Mouse (Mus musculus) hindbrain, embryonic 12.5 days (tissue): ENCODE results near the gene Pick1. TPM values are rescaled to one million over a fixed set of nuclear protein-coding genes. Genes with fewer than 3 reads are reported as not detected.
"Not testable (repeated sequence)": the region's sequence is repeated elsewhere in the genome, so short reads cannot be mapped to it uniquely, and the experiment has no call there.

Source experiments
- ATAC-seq: fragments of 200-750 bp; cut with Nextera tagmentation; 2 replicates; pipeline ENCODE4 v1.8.0; 2017; ENCODE audit warnings: moderate TSS enrichment; ENCODE audit not compliant: low FRiP score
- H3K27ac ChIP-seq: fragments of 300-500 bp; sonication (generic); 2 replicates; pipeline ENCODE4 v1.5.1; 2016; ENCODE audit warnings: mild to moderate bottlenecking
- H3K27me3 ChIP-seq: fragments of 300-500 bp; sonication (generic); 2 replicates; pipeline ENCODE4 v1.6.1; 2016; ENCODE audit warnings: mild to moderate bottlenecking
- H3K36me3 ChIP-seq: fragments of 300-500 bp; sonication (generic); 2 replicates; pipeline ENCODE4 v1.6.1; 2016; ENCODE audit warnings: mild to moderate bottlenecking
- H3K4me1 ChIP-seq: fragments of 300-500 bp; sonication (generic); 2 replicates; pipeline ENCODE4 v1.6.1; 2016
- H3K4me2 ChIP-seq: fragments of 300-500 bp; sonication (generic); replicated peaks from 2 replicates; pipeline ENCODE4 v1.6.1; 2016; ENCODE audit warnings: mild to moderate bottlenecking
- H3K4me3 ChIP-seq: fragments of 300-500 bp; sonication (generic); 2 replicates; pipeline ENCODE4 v1.5.1; 2016; ENCODE audit warnings: mild to moderate bottlenecking
- H3K9ac ChIP-seq: fragments of 300-500 bp; sonication (generic); 2 replicates; pipeline ENCODE4 v1.6.1; 2016; ENCODE audit warnings: mild to moderate bottlenecking, moderate library complexity
- H3K9me3 ChIP-seq: fragments of 300-500 bp; sonication (generic); replicated peaks from 2 replicates; pipeline ENCODE4 v1.6.1; 2016; ENCODE audit warnings: mild to moderate bottlenecking
- WGBS: fragments of 180-500 bp; shearing (Covaris S2); methylation state at CpG from one replicate; pipeline ENCODE4 v1.1.7; 2016; 5-methylcytosine and 5-hydroxymethylcytosine counted together
- polyA plus RNA-seq: library from polyadenylated mRNA; unstranded; fragments of >200 nt; fragmentation: Nextera tagmentation; extraction: Ambion mirVana; gene quantifications from 2 replicates; pipeline ENCODE4 v1.2.1, GENCODE M21; 2016

Pick1 gene
- polyA plus RNA-seq, 1 experiment from 2014 or later = 67.1 TPM

DNA sequence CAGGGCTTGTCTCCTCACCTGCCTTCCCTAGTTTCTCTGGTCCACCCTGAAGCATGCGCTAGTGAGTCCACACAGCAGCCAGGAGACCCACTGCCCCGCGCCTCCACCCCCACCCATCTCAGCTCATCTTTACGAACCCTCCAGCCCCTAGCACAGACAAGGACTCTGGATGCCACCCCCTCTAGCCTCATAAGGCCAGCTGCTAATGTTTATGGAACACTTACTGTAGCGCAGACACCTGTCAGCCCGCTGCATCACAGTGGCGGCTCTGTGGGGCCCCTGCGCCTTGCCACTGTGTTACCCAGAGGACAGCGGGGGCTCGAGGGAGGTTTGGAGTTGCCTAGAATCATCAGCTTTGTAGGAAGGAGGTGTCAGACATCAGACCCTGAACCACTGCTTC is 26.4 kb upstream of the Pick1 start:
- H3K4me3 ChIP-seq = no peak overlapping the region
- H3K4me1 ChIP-seq = peaks cover 23% of the 10 kb centered on the region
- ATAC-seq = peak; percentile 57
- H3K36me3 ChIP-seq = no peaks in the 10 kb centered on the region
- H3K27me3 ChIP-seq = no peaks in the 10 kb centered on the region
- H3K27ac ChIP-seq = peak overlapping the region; percentile 79
- WGBS = 29% methylated on average over 10 of the region's 10 CpGs
- H3K9ac ChIP-seq = no peak overlapping the region
- H3K9me3 ChIP-seq = no peaks in the 10 kb centered on the region
- H3K4me2 ChIP-seq = 0 out of 2 replicates have a peak overlapping the region, but pooled peaks have one; percentile 7

GRCm38 (mm10) chr15:79208211-79208610 is 20.8 kb upstream of the Pick1 start:
- Histone ChIP-seq H3K36me3 (no peaks in the 10 kb centered on the region), H3K9ac (no peak overlapping the region), H3K9me3 (no peaks in the 10 kb centered on the region), H3K27ac (no peak overlapping the region), H3K27me3 (no peaks in the 10 kb centered on the region), H3K4me3 (no peak overlapping the region), H3K4me1 (peaks cover 6% of the 10 kb centered on the region; the same call in 1 of the 2 replicates), H3K4me2 (no peak overlapping the region)
- ATAC-seq = no peak
- 77% methylated on average over 6 of the region's 6 CpGs for WGBS

- H3K4me2 ChIP-seq = no peak overlapping the region
- H3K9ac ChIP-seq = no peak overlapping the region
- no peaks in the 10 kb centered on the region for H3K36me3 ChIP-seq
- WGBS = 78% methylated on average over 27 of the region's 27 CpGs
- no peaks in the 10 kb centered on the region for H3K9me3 ChIP-seq
- ATAC-seq = no peak
- H3K4me1 ChIP-seq = 0 out of 2 replicates have a peak, but pooled peaks cover 9% of the 10 kb centered on the region
- no peaks in the 10 kb centered on the region for H3K27me3 ChIP-seq
- H3K4me3 ChIP-seq = no peak overlapping the region
- H3K27ac ChIP-seq = no peak overlapping the region
Observed at GRCm38 (mm10) chr15:79208758-79209439, 20.1 kb upstream of the Pick1 start.

DNA sequence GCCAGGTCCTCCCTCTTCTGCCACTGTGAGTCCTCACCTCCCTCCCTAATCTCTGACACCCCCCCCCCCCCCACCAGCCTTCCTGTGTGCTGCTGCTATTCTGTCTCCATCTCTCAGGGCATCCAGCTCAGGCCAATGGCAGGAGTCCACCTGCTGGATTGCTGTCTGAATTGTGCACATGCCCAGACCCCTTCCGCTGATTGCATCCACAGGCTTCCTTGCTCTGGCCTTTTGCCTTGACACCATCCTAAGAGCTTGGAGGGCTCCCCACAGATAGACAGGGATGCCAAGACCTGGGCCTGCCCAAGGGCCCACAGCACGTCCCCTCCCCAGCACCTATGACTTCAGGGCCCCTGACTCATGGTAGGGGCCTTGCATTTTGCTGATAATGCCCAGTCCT is 18.6 kb upstream of the Pick1 start:
- H3K27ac ChIP-seq = no peak overlapping the region
- no peaks in the 10 kb centered on the region for H3K36me3 ChIP-seq
- no peak overlapping the region for H3K9ac ChIP-seq
- no peak for ATAC-seq
- no peak overlapping the region for H3K4me3 ChIP-seq
- 74% methylated on average over 2 of the region's 2 CpGs for WGBS
- H3K4me2 ChIP-seq = no peak overlapping the region
- H3K9me3 ChIP-seq = no peaks in the 10 kb centered on the region
- H3K4me1 ChIP-seq = 0 out of 2 replicates have a peak, but pooled peaks cover 9% of the 10 kb centered on the region
- H3K27me3 ChIP-seq = no peaks in the 10 kb centered on the region

- ATAC-seq = no peak
- 80% methylated on average over 26 of the region's 26 CpGs for WGBS
- H3K4me3 ChIP-seq = no peak overlapping the region
- 0 out of 2 replicates have a peak, but pooled peaks cover 9% of the 10 kb centered on the region for H3K4me1 ChIP-seq
- no peak overlapping the region for H3K9ac ChIP-seq
- no peak overlapping the region for H3K4me2 ChIP-seq
- peak overlapping the region; percentile 32 for H3K27ac ChIP-seq
- no peaks in the 10 kb centered on the region for H3K27me3 ChIP-seq
- H3K36me3 ChIP-seq = no peaks in the 10 kb centered on the region
- H3K9me3 ChIP-seq = no peaks in the 10 kb centered on the region
Observed at GRCm38 (mm10) chr15:79212750-79213446, 16.1 kb upstream of the Pick1 start.

- Histone ChIP-seq H3K4me3 (no peak overlapping the region), H3K27ac (0 out of 2 replicates have a peak overlapping the region, but pooled peaks have one; percentile 32), H3K4me2 (no peak overlapping the region), H3K36me3 (no peaks in the 10 kb centered on the region), H3K27me3 (no peaks in the 10 kb centered on the region), H3K4me1 (0 out of 2 replicates have a peak, but pooled peaks cover 8% of the 10 kb centered on the region), H3K9ac (no peak overlapping the region), H3K9me3 (no peaks in the 10 kb centered on the region)
- WGBS = 71% methylated on average over 6 of the region's 6 CpGs
- no peak for ATAC-seq
Observed at GRCm38 (mm10) chr15:79213591-79213990, 15.4 kb upstream of the Pick1 start.

DNA sequence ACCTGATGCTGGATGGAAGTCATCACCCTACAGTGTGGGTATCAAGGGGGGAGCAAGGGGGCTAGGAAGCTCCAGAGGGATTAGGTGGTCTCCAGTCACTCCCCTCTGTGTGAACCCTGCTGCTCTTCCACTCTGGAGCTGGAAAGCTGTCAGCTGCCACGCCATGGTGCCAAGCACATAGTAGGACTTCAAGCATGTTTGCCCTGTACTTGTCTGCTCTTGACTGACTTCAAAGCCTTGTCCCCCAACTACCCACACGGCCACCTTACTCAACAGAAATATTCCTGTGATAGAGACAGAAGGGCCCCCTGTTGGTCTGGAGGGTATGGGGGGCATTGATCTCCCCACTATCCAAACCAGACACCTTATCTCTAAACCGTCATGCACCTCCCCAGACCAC is 12.8 kb upstream of the Pick1 start:
- Histone ChIP-seq H3K4me1 (peaks cover 13% of the 10 kb centered on the region), H3K9ac (no peak overlapping the region), H3K4me3 (no peak overlapping the region), H3K27ac (no peak overlapping the region), H3K36me3 (no peaks in the 10 kb centered on the region), H3K27me3 (no peaks in the 10 kb centered on the region), H3K4me2 (no peak overlapping the region), H3K9me3 (no peaks in the 10 kb centered on the region)
- 80% methylated on average over 3 of the region's 3 CpGs for WGBS
- ATAC-seq = no peak

DNA sequence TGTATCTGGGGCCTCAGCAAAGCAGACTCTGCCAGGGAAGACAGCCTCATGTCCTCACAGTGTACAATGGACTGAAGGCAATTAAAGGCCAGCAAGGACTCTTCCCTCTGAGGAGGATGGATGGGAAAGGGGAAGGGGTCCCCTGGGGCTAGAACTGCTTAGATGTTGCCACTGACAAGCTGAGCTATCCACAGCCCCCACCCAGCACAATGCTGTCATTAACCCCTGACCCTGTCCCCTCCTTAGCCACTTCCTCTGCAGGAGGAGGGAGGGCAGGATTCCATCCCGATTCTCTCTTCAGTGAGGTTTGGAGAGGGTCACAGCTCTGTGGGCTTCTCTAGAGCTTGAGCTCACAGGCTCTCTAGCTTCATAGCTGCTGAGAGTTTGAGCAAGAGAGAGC is 9.4 kb upstream of the Pick1 start:
- H3K4me1 ChIP-seq = peaks cover 19% of the 10 kb centered on the region
- H3K4me2 ChIP-seq = no peak overlapping the region
- H3K4me3 ChIP-seq = no peak overlapping the region
- H3K9ac ChIP-seq = 0 out of 2 replicates have a peak overlapping the region, but pooled peaks have one; percentile 13
- WGBS = 5% methylated on average over 1 of the region's 1 CpGs
- H3K9me3 ChIP-seq = no peaks in the 10 kb centered on the region
- no peaks in the 10 kb centered on the region for H3K27me3 ChIP-seq
- no peak; the same call in 1 of the 2 replicates for ATAC-seq
- no peaks in the 10 kb centered on the region for H3K36me3 ChIP-seq
- peak overlapping the region; percentile 40; the same call in 1 of the 2 replicates for H3K27ac ChIP-seq

- Histone ChIP-seq H3K9ac (peak overlapping the region; percentile 20; the same call in 1 of the 2 replicates), H3K27me3 (no peaks in the 10 kb centered on the region), H3K9me3 (no peaks in the 10 kb centered on the region), H3K4me1 (peaks cover 25% of the 10 kb centered on the region), H3K4me2 (no peak overlapping the region), H3K36me3 (no peaks in the 10 kb centered on the region), H3K27ac (peak overlapping the region; percentile 14; the same call in 1 of the 2 replicates), H3K4me3 (no peak overlapping the region)
- WGBS = 4% methylated on average over 5 of the region's 5 CpGs
- ATAC-seq = 0 out of 2 replicates have a peak, but pooled peaks have one; percentile 12
Observed at GRCm38 (mm10) chr15:79223641-79224040, 5.3 kb upstream of the Pick1 start.

- Histone ChIP-seq H3K36me3 (no peaks in the 10 kb centered on the region), H3K9ac (no peak overlapping the region), H3K4me3 (no peak overlapping the region), H3K4me1 (peaks cover 22% of the 10 kb centered on the region), H3K27me3 (no peaks in the 10 kb centered on the region), H3K9me3 (no peaks in the 10 kb centered on the region), H3K4me2 (peak overlapping the region; percentile 17; the same call in 1 of the 2 replicates), H3K27ac (no peak overlapping the region)
- WGBS = 5% methylated on average over 5 of the region's 5 CpGs
- peak; percentile 42 for ATAC-seq
Observed at GRCm38 (mm10) chr15:79224685-79225084, 4.3 kb upstream of the Pick1 start.

DNA sequence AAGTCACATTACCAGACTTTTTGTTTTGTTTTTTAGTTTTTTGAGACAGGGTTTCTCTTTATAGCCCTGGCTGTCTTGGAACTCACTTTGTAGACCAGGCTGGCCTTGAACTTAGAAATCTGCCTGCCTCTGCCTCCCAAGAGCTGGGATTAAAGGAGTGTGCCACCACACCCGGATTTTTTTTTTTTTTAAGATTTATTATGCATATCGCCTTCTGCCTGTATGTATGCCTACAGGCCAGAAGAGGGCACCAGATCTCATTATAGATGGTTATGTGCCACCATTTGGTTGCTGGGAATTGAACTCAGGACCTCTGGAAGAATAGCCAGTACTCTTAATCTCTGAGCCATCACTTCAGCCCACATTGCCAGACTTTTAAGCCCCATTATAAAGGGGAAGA is 3.2 kb upstream of the Pick1 start:
- H3K4me1 ChIP-seq = peaks cover 27% of the 10 kb centered on the region
- H3K27me3 ChIP-seq, H3K27ac ChIP-seq, H3K4me3 ChIP-seq, H3K9me3 ChIP-seq, H3K4me2 ChIP-seq, ATAC-seq, H3K36me3 ChIP-seq, H3K9ac ChIP-seq: not testable (repeated sequence)
- 78% methylated on average over 2 of the region's 2 CpGs for WGBS

DNA sequence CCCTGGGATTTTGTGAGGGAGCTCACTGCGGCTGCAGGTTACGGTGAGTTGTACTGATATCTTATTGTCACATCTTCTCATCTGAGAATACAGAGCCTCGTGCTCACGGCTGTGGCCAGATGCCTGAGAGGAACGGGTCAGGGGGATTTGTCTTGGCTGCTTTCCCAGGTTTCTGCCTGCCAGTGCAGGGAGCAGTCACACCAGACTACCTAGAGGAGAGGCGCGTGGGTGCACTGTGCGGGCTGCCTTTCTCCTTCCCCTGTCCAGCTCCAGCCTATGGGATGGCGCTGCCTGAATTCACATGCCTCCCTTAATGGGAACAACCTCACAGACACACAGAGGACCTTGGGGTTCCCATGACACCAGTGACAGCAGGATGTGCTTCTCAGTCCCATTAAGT is 6.3 kb downstream of the Pick1 start:
- H3K4me2 ChIP-seq = no peak overlapping the region
- H3K27ac ChIP-seq = no peak overlapping the region
- no peaks in the 10 kb centered on the region for H3K27me3 ChIP-seq
- H3K4me3 ChIP-seq = no peak overlapping the region
- H3K9ac ChIP-seq = no peak overlapping the region
- 0 out of 2 replicates have a peak, but pooled peaks cover under 1% of the 10 kb centered on the region for H3K4me1 ChIP-seq
- 90% methylated on average over 9 of the region's 9 CpGs for WGBS
- peaks cover 76% of the 10 kb centered on the region for H3K36me3 ChIP-seq
- H3K9me3 ChIP-seq = no peaks in the 10 kb centered on the region
- no peak for ATAC-seq
